Mouse (Mus musculus) stomach, postnatal 0 days (tissue): ENCODE measurements at regions not wholly inside any gene's neighbourhood (a gene's known extent, or its start where the extent isn't known, plus 50 kb on each side); places are given as distances from the start of the nearest gene placed in this dataset.

Source experiments
- CTCF ChIP-seq: IDR thresholded peaks from 2 replicates; pipeline ENCODE4 v1.5.1; 2016; ENCODE audit warnings: antibody characterized with exemption, low read depth, mild to moderate bottlenecking, moderate library complexity
- EP300 ChIP-seq: optimal IDR thresholded peaks from 2 replicates; pipeline ENCODE3; 2016; ENCODE audit warnings: antibody characterized with exemption

DNA sequence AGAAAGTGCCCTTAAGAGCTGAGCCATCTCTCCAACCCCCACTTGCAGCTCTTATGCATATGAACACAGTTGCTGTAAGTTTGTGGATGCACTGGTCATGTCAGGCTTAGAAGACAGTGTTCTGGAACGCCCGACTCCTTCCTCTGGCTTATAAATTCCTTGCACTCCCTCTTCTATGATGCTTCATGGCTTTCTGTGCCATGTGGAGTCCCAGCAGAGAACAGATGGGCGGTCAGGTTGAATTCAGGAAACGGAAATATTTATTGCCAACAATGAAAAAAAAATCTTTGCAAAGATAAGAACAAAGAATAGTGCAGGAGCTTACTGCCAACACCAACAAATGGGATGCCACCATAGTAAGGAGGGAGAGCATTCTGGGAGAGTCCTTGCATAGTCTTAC is 113.9 kb upstream of the Arg1 start:
- no peak for TF ChIP-seq CTCF
- no peak for TF ChIP-seq EP300
